Mouse (Mus musculus) spleen, postnatal 14 days (tissue): Measurements from ENCODE around the gene Tgoln1.

ENCODE experiments used
- DNase-seq, 2 experiments: peaks; one replicate each; pipeline ENCODE4 v3.0.0; 2021 to 2022; ENCODE audit warnings: low spot score in 2 of 2

Tgoln1 gene

GRCm38 (mm10) chr6:72630370-72630769 is 13.6 kb upstream of the Tgoln1 start:
- no peak for DNase-seq

DNA sequence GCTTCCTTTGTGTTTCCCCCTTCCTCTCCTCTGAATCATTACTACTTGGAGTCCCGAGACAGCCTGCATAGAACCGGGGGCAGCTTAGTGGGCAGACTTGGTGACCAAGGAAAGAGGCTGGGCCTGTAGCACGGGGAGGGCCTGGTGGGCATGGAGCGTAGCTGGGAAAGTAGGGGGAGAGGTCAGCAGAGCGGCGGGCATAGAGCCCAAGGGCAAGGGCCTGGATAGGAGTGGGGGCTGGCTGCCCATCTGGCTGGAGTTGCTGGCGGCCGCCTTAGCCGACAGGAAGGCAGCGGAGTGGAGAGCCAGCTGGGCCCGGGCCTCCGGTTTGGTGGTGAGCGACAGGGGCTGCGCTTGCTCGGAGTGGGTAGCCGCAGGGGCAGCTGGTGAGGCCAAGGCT is 10.5 kb upstream of the Tgoln1 start:
- DNase-seq, result no peak

DNA sequence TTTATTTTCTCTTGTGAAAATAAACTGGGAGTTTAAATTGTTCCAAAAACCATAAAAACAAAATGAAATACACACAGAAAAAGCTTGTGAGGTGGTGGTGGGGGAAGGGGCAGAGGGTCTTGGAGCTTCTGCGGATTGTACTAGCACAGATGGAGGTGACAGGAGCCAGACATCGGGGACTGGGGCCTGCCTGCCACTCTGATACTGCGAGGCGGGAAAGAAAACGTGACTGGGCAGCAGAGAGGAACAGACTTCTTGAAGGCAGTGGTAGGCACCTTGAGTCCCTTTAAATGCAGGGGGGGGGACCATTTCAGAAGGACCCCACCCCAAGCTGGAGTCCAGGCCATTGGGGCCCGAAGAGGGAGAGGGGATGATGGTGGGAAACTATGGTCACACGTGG is 9.6 kb upstream of the Tgoln1 start:
- DNase-seq, result no peak

- DNase-seq, result no peak
These were observed 7.0 kb upstream of the Tgoln1 start for GRCm38 (mm10) chr6:72623661-72624402.

DNA sequence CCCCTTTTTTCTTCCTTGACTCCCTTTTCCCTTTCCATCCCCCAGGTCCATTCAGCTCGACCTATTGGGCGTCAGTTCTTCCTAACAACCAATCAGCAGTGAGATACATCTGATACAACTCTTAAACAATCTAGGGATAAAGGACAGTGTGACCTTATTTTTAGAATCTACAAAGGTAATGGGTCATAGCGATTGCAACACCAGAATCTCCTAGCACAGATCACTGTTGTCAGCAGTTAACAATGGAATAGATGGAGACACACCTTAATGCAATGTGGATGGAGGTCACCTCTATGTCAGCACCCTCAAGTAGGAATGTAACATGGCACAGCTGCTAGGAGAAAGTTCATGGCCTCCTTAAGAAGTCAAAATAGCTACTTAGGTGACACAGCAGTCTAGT is 6.1 kb upstream of the Tgoln1 start:
- no peak for DNase-seq

GRCm38 (mm10) chr6:72620920-72621319 is 4.1 kb upstream of the Tgoln1 start:
- no peak for DNase-seq

- no peak for DNase-seq
These were observed 3.1 kb upstream of the Tgoln1 start for GRCm38 (mm10) chr6:72619734-72620532.

GRCm38 (mm10) chr6:72615561-72616375 is 1.0 kb downstream of the Tgoln1 start:
- peak in 1 of 2 experiments; percentile 5 for DNase-seq

- no peak for DNase-seq
These were observed 1.6 kb downstream of the Tgoln1 start for GRCm38 (mm10) chr6:72615151-72615550.

DNA sequence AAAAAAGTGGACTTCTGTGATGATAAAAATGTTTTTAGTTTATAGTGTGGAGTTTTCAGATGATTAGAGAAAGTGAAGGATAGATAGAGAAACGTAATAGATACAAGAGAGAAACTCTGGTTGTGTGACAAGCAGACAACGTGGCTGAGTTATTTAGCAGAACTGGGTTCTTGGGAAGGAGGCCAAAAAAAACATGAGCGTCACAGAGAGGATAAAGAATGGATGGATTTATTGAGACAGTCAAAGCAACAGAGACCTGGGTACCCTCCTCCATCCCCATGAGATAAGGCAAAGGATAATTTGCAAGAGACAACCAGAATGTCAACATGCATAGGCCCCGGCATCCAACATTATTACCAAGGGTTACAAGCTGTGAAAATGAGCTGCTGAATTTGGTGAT is 6.5 kb downstream of the Tgoln1 start:
- DNase-seq, result no peak

- DNase-seq, result no peak
These were observed 8.1 kb downstream of the Tgoln1 start for GRCm38 (mm10) chr6:72608662-72609184.

- DNase-seq, result no peak
These were observed 9.1 kb downstream of the Tgoln1 start for GRCm38 (mm10) chr6:72607676-72608075.

GRCm38 (mm10) chr6:72607060-72607459 is 9.7 kb downstream of the Tgoln1 start:
- no peak for DNase-seq

DNA sequence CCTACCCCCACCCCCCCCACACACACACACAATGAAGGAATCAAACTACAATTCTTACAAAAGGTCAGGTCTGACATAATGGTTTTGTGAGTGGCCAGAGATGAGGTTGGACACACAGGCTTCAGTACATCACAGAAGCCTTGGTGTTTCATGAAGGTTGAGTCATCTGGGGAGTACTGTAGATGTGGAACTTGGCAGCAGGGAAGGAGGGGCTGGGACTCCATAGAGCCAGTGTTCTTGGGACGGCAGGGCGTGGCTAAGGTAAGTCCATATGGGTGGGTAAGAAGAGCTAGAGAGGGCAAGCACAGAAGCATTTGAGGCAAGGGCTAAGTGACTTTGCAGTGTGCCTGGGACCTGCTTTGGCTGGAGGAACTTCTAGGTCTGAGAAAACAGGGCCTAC is 12.7 kb downstream of the Tgoln1 start:
- no peak for DNase-seq

- peak; percentile 63 to 78 for DNase-seq
These were observed 15.1 kb downstream of the Tgoln1 start for GRCm38 (mm10) chr6:72601732-72602131.

- DNase-seq, result no peak
These were observed 16.0 kb downstream of the Tgoln1 start for GRCm38 (mm10) chr6:72600771-72601170.

DNA sequence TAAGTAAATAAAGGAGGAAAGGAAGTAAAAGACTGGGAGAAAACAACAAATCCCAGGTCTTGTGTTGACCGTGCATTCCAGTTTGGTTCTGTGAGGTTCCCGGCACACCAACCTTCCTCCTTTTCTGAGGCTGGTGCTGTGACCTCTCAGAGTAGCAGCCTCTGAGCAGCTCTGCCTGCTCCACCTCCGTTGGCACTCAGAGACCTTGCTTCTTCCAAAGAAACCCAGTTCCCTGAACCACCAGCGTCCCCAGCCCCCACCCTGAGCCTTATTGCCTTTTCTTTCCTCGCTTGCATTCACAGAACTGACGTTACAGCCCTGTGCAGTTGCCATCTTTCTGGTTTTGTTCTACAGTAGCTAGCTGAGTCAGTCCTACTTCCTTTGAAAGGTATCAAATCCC is 16.6 kb downstream of the Tgoln1 start:
- no peak for DNase-seq

GRCm38 (mm10) chr6:72598791-72599557 is 17.8 kb downstream of the Tgoln1 start:
- DNase-seq, result no peak

DNA sequence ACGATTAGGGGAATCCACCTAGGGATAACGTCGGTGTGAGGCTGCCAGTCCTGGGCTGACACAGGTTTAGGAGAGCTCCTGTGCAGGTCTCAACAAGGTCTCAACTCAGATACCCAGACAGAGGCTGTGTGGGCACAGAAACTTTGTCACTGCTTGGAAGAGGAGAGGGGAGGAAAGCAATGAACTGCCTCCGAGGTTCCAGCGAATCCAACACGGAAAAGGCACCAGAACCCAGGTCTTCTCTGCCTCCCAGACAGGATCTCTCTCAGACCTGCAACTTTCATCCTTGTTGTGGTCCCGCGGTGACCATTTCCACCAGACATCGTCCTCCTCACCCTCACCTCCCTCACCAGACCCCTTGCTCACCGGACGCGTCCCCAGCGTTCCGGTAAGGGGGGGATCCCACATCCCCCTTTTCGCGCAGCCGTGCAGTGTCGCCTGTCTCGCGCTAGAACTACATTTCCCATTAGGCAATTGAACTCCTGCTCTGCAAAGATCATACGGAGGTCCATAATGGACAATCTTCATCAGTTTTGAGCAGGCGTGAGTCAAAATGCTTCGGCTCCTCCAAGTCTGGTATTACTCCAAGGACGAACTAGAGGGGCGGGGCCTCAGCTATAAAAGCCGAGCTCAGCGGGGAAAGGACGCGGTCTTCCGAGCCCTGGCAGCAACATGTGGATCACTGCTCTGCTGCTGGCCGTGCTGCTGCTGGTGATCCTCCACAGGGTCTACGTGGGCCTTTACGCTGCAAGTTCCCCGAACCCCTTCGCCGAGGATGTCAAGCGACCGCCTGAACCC is 18.6 kb downstream of the Tgoln1 start, which contains the start of the genes Elmod3 and Retsat:
Elmod3 (minus strand) TSS at position 458 of the 798 bp plus-strand sequence.
Retsat (plus strand) TSS at position 520 of the 798 bp plus-strand sequence.
- peak; percentile 59 to 71 for DNase-seq
